Mouse (Mus musculus) lung, postnatal 36 days (tissue): Measurements from ENCODE around the gene Hoxc8.
A peak's percentile ranks its signal among the peaks of the same experiment; 100 is the strongest.

Experiments
- DNase-seq: peaks from one replicate; pipeline ENCODE4 v3.0.0; 2022; ENCODE audit warnings: mixed read lengths

The Hoxc8 gene

GRCm38 (mm10) chr15:102965892-102966775 lies 24.3 kb upstream of the Hoxc8 start:
- DNase-seq, result peak; percentile 72

GRCm38 (mm10) chr15:102966776-102967311 lies 23.6 kb upstream of the Hoxc8 start, which contains the start of gene Hoxc10:
TSS of gene Hoxc10 (plus strand) at chr15:102966796.
- DNase-seq, result no peak

DNA sequence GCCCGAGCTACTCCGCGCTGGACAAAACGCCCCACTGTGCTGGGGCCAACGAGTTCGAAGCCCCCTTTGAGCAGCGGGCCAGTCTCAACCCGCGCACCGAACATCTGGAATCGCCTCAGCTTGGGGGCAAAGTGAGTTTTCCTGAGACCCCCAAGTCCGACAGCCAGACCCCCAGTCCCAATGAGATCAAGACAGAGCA lies 23.2 kb upstream of the Hoxc8 start, which contains the start of gene Hoxc5:
TSS of gene Hoxc5 (plus strand) at position 132 of the 199 bp plus-strand sequence.
- DNase-seq, result no peak

GRCm38 (mm10) chr15:102967511-102968397 lies 22.7 kb upstream of the Hoxc8 start:
- DNase-seq, result no peak

- no peak for DNase-seq
These were observed 21.1 kb upstream of the Hoxc8 start for GRCm38 (mm10) chr15:102969296-102969695.

DNA sequence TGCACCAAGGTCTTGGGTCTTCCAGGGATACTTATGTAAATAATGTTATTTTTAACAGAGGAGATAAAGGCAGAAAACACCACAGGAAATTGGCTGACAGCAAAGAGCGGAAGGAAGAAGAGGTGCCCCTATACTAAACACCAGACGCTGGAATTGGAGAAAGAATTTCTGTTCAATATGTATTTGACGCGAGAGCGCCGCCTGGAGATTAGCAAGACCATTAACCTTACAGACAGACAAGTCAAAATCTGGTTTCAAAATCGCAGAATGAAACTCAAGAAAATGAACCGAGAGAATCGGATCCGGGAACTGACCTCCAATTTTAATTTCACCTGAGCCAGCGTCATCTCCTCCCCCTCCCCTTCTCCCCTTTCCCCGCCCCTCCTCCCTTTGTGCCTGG lies 19.7 kb upstream of the Hoxc8 start:
- no peak for DNase-seq

DNA sequence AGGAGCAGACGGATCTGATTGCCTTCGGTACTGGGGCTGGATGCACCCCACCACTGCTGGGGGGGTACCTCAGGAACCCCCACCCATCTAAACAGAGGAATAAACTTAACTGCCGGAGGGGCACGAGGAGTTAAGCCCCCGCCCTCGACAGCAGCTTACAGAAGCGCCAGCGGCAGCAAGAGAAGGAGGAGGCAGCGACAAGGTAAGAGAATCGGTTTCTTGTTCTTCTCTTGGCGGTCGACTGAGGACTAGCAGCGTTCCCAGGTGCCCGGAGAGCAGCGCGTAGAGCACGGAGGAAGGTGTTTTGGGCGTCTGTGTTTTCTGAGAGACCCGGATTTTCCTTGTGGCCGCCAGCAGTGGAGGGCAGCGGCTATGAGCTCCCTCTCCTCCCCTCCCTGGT lies 18.2 kb upstream of the Hoxc8 start:
- DNase-seq, result no peak

GRCm38 (mm10) chr15:102972753-102973152 lies 17.7 kb upstream of the Hoxc8 start:
- no peak for DNase-seq

- no peak for DNase-seq
These were observed 15.4 kb upstream of the Hoxc8 start for GRCm38 (mm10) chr15:102975034-102975433.

DNA sequence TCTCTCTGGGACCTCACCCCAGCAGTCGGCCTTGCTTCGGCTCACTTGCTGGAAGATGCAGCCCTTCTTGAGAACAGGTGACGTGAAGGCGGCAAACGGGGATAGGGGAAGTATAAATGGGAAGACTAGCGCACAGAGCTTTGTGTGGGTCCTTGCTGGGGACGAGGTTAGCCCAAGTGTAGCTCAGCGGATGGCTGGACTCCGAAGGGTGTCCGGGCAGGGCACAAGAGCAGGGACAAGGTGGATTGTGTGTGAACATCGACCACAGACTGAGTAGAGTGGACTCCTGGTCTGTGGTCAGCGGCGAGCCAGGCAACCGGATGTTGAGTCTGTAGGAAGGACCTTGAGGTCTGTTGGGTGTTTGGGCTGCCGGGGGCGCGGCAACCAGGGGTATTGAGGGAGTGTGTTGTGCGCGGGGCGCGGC lies 14.7 kb upstream of the Hoxc8 start:
- DNase-seq, result no peak

- DNase-seq, result no peak
These were observed 14.2 kb upstream of the Hoxc8 start, which contains the start of gene Hoxc9 for GRCm38 (mm10) chr15:102976171-102976570. TSS of gene Hoxc9 (plus strand) at chr15:102976439.

- DNase-seq, result no peak
These were observed 13.6 kb upstream of the Hoxc8 start for GRCm38 (mm10) chr15:102976631-102977422.

DNA sequence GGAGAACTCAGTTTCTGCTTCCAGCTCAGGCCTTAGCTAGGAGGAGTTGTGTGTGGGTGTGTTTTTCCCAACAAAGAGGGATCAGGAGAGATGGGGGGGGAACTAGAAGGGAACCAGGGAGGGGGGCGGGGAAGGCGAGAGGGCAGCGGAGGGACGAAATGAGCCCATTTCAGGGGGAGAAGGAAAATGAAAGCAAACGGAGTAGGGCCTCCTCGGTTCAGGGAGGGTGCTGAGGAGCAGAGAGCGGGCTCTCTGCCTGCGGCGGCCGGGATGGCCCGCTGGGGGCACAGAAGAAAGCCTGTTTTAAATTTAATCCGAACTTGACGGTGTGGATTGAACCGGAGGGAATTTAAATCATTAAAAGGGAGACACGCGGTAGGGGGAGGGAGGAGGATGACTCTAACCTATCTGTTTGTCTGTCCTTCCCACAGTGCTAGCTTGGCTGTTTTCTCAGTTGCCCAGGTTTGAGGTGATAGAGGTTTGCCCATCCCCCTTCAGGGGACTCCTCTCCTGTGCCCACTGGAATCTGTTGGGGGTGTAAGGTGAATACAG lies 12.9 kb upstream of the Hoxc8 start:
- no peak for DNase-seq

GRCm38 (mm10) chr15:102978615-102979515 lies 11.5 kb upstream of the Hoxc8 start:
- no peak for DNase-seq

DNA sequence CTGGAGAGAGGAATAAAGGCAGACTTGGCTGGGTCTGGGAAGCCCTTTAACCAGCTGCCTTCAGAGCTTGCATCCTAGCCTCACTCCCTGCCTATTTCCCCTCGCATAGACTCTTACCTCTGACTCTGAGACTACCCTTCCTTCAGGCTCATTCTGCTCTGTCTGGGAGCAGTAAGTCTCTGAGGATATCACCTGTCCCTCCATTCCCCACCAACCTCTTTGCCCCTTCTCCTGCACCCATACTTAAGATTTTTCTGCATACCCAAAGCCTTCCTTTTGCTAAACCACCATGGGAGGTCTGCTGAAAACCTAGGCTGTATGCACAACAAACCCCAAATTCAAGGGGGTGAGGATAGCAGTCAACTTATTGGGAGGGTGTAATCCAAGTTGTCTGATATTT lies 10.5 kb upstream of the Hoxc8 start:
- no peak for DNase-seq

DNA sequence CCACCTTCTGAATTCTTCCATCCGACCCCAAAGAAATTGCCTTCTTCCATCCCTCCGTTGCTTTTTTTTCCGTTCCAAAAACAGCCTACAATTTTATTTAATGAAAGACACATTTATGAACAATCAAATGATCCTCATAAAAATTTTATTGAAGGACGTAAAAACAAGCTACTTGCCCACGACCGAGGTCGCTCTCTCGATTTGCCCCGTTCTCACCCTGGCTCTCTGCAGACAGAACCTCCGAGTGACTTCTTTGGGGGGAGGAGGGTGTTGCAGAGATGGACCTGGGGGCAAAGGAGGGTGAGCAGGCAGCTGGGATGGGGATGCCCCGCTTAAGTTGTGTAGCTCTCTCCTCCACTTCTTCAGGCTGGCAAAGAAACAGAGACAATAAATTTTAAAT lies 10.1 kb upstream of the Hoxc8 start:
- DNase-seq, result no peak

- no peak for DNase-seq
These were observed 9.5 kb upstream of the Hoxc8 start for GRCm38 (mm10) chr15:102980912-102981311.

DNA sequence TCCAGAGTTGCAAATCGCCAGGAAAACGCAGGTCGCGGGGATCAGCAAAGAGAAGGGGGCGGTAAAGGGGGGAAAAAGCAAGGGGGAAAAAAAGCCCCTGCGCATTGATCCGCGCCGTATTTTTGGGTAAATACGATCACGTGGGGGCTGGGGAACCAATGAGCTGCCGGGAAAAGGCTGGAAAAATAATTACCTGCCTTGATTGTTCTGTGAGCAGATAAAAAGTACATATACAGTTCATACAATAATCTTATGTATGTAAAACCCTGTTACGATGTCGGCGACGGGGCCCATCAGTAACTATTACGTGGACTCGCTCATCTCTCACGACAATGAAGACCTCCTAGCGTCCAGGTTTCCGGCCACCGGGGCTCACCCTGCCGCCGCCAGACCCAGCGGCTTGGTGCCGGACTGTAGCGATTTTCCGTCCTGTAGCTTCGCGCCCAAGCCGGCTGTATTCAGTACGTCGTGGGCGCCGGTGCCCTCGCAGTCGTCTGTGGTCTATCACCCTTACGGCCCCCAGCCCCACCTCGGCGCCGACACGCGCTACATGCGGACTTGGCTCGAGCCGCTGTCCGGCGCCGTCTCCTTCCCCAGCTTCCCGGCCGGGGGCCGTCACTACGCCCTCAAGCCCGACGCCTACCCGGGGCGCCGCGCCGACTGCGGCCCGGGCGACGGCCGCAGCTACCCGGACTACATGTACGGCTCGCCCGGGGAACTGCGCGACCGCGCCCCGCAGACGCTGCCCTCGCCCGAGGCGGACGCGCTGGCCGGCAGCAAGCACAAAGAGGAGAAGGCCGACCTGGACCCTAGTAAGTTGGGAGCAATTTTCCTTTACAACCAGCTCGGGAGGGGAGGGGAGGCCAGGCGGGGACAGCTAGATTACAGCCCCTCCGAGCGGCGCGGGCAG lies 8.8 kb upstream of the Hoxc8 start:
- no peak for DNase-seq

DNA sequence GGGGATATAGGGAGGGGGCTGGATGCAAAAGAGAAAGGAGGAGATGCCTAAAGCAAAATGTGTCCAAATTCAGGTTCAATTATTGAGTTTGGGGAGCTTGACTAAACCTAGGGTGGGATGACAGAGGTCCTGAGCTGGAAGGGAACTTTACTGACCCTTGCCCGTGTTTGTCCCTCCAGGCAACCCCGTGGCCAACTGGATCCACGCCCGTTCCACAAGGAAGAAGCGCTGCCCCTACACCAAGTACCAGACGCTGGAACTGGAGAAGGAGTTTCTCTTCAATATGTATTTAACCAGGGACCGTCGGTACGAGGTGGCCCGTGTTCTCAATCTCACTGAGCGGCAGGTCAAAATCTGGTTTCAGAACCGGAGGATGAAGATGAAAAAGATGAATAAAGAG lies 6.7 kb upstream of the Hoxc8 start:
- DNase-seq, result no peak

DNA sequence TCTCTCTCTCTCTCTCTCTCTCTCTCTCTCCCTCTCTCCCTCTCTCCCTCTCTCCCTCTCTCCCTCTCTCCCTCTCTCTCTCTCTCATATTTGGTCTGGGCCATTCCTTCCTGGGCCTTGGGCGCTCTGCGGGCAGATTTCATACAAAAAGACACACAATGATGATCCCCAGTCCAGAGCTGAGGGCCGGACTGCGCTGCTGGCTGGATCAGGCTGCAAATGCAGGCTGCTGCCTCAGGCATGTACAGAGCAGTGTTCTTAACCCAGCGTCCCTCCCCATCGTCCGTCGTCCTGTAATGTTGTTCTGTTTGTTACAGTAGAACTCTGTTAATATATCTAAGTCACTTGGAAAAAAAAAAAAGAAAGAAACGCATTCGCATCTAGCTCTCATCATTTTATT lies 5.9 kb upstream of the Hoxc8 start:
- DNase-seq, result no peak
